Mouse (Mus musculus) megakaryocyte, embryonic 14.5 days (primary cell): ENCODE measurements at regions not wholly inside any gene's neighbourhood (a gene's known extent, or its start where the extent isn't known, plus 50 kb on each side); places are given as distances from the start of the nearest gene placed in this dataset.

Source experiments
- FLI1 ChIP-seq: IDR thresholded peaks from 2 replicates; pipeline ENCODE4 v1.6.1; 2012; ENCODE audit warnings: low read length, inconsistent platforms, mixed read lengths
- GATA1 ChIP-seq: IDR thresholded peaks from 3 replicates; pipeline ENCODE4 v1.6.1; 2012; ENCODE audit warnings: mixed read lengths, low read length, inconsistent platforms, borderline replicate concordance

- TF ChIP-seq GATA1 (no peak), FLI1 (no peak)
These were observed 63.8 kb upstream of the Slc1a4 start for GRCm38 (mm10) chr11:20396204-20396848.
